Mouse (Mus musculus): ENCODE results near the gene Morn2.

- TF ChIP-seq EP300 (IDR thresholded peaks at IDR 0.05; ENCODE audit: low read depth) (no peak), CTCF (IDR thresholded peaks at IDR 0.05; ENCODE audit: low read depth) (no peak)
These were observed 8.8 kb downstream of the Morn2 start for GRCm38 (mm10) chr17:80298844-80299243.
